Mouse (Mus musculus) left cerebral cortex, postnatal 14 days (tissue): ENCODE results near the gene Ffar3. TPM values are rescaled to one million over a fixed set of nuclear protein-coding genes. Genes with fewer than 3 reads are reported as not detected.

ENCODE experiments used
- DNase-seq, 2 experiments: peaks; one replicate each; pipeline ENCODE4 v3.0.0; 2021 to 2022; ENCODE audit warnings: low spot score in 2 of 2, mixed read lengths in 1 of 2
- intact Hi-C: fragments of 180-260 bp; cut with DNase I; formaldehyde crosslinking; loops from one replicate; pipeline ENCODE4 v1.15.1; 2025
- total RNA-seq, 2 experiments: library from RNA; stranded (reverse); gene quantifications; 2 replicates each; pipeline ENCODE4 v1.2.3; 2021

The Ffar3 gene
- total RNA-seq, 2 experiments from 2014 or later, result 0.21 TPM; not detected in 1

GRCm38 (mm10) chr7:30810319-30810718 is 45.7 kb downstream of the Ffar3 start:
- intact Hi-C loops, result loop anchor here (5.0 kb wide), 1 partner anchor 47 kb away; the partner anchor contains the start of gene Ffar3
- no peak for DNase-seq

GRCm38 (mm10) chr7:30805924-30806323 is 50.1 kb downstream of the Ffar3 start:
- intact Hi-C loops, result no loop called here
- no peak for DNase-seq

Other genes starting within 250 kb of the Ffar3 start
- gene Upk1a, start 243.3 kb downstream of the Ffar3 start, total RNA-seq, result under 1 TPM; 0.32 to 0.48 TPM
- 100 to 1,000 TPM; 783 to 807 TPM for gene Cox6b1, start 230.0 kb downstream of the Ffar3 start, total RNA-seq
- not detected for gene Etv2, start 220.3 kb downstream of the Ffar3 start, total RNA-seq
- gene Rbm42, start 205.9 kb downstream of the Ffar3 start, total RNA-seq, result 10 to 100 TPM; 67.9 to 69.0 TPM
- 1 to 10 TPM; 5.9 to 6.5 TPM for gene Haus5, start 191.2 kb downstream of the Ffar3 start, total RNA-seq
- not detected for gene Pmis2, start 184.6 kb downstream of the Ffar3 start, total RNA-seq
- not detected for gene 2200002J24Rik, start 157.3 kb downstream of the Ffar3 start, total RNA-seq
- 1 to 10 TPM in 1 of 2 experiments, under 1 TPM in 1; 0.78 to 1.0 TPM for gene Atp4a, start 144.0 kb downstream of the Ffar3 start, total RNA-seq
- gene Tmem147, start 126.6 kb downstream of the Ffar3 start, total RNA-seq, result 100 to 1,000 TPM; 137 TPM
- gene Gapdhs, start 112.5 kb downstream of the Ffar3 start, total RNA-seq, result not detected
- gene Sbsn, start 104.7 kb downstream of the Ffar3 start, total RNA-seq, result 10 to 100 TPM in 1 of 2 experiments, 1 to 10 TPM in 1; 5.5 to 10.0 TPM
- 1 to 10 TPM; 3.6 to 4.2 TPM for gene Dmkn, start 92.4 kb downstream of the Ffar3 start, total RNA-seq
- gene Krtdap, start 68.3 kb downstream of the Ffar3 start, total RNA-seq, result not detected
- gene Ffar2, start 32.4 kb downstream of the Ffar3 start, total RNA-seq, result under 1 TPM in 1 of 2 experiments, not detected in 1; 0.17 TPM
- gene Ffar1, start 5.4 kb upstream of the Ffar3 start, total RNA-seq, result not detected
- gene Cd22, start 24.2 kb upstream of the Ffar3 start, total RNA-seq, result not detected
- 100 to 1,000 TPM; 112 to 195 TPM for gene Mag, start 58.7 kb upstream of the Ffar3 start, total RNA-seq
- gene Hamp2, start 68.5 kb upstream of the Ffar3 start, total RNA-seq, result not detected
- not detected for gene Hamp, start 87.9 kb upstream of the Ffar3 start, total RNA-seq
- gene Usf2, start 100.6 kb upstream of the Ffar3 start, total RNA-seq, result 100 to 1,000 TPM; 113 to 115 TPM
- 10 to 100 TPM; 11.9 to 13.0 TPM for gene Lsr, start 117.3 kb upstream of the Ffar3 start, total RNA-seq
- gene Fam187b, start 117.6 kb upstream of the Ffar3 start, total RNA-seq, result under 1 TPM; 0.18 to 0.27 TPM
- 10 to 100 TPM; 36.3 to 37.2 TPM for gene Fxyd5, start 186.3 kb upstream of the Ffar3 start, total RNA-seq
- gene Fxyd7, start 195.3 kb upstream of the Ffar3 start, total RNA-seq, result 100 to 1,000 TPM; 326 to 365 TPM
- gene Fxyd1, start 201.0 kb upstream of the Ffar3 start, total RNA-seq, result 10 to 100 TPM; 46.1 to 47.7 TPM
- gene Lgi4, start 203.2 kb upstream of the Ffar3 start, total RNA-seq, result 10 to 100 TPM; 16.2 to 17.5 TPM
- not detected for gene Fxyd3, start 220.5 kb upstream of the Ffar3 start, total RNA-seq